Mouse (Mus musculus) monocyte, adult 5-6 weeks (primary cell): ENCODE results near the gene Gucy2c. TPM values are rescaled to one million over a fixed set of nuclear protein-coding genes. Genes with fewer than 3 reads are reported as not detected.

Source experiments
- total RNA-seq: library from RNA; stranded (forward); fragments of 200-1000, 200-491, 200-594 nt; gene quantifications from 3 replicates; pipeline ENCODE4 v1.2.3, GENCODE M21; 2017

Gene Gucy2c
- total RNA-seq, 1 experiment from 2014 or later, result not detected

Other genes starting within 250 kb of the Gucy2c start
- 233 to 370 TPM (median 331 TPM) in 3 replicates for gene Plbd1, start 119.8 kb downstream of the Gucy2c start, total RNA-seq
- gene Hist4h4, start 22.6 kb upstream of the Gucy2c start, total RNA-seq, result 2.3 to 11.2 TPM (median 4.9 TPM) in 3 replicates
- gene H2afj, start 26.5 kb upstream of the Gucy2c start, total RNA-seq, result 54.2 to 78.4 TPM (median 59.5 TPM) in 3 replicates
- 0.96 to 3.7 TPM (median 2.5 TPM) in 3 replicates for gene BC049715, start 45.9 kb upstream of the Gucy2c start, total RNA-seq
- gene Wbp11, start 46.5 kb upstream of the Gucy2c start, total RNA-seq, result 46.3 to 120 TPM (median 81.0 TPM) in 3 replicates
- 0.49 TPM in 1 of 3 replicates, not detected in the others for gene Smco3, start 53.7 kb upstream of the Gucy2c start, total RNA-seq
- gene Art4, start 76.0 kb upstream of the Gucy2c start, total RNA-seq, result not detected in 3 replicates
- gene Mgp, start 94.1 kb upstream of the Gucy2c start, total RNA-seq, result not detected in 3 replicates
- gene Erp27, start 140.4 kb upstream of the Gucy2c start, total RNA-seq, result 3.7 to 8.5 TPM (median 5.7 TPM) in 3 replicates
- 0.10 TPM in 1 of 3 replicates, not detected in the others for gene Pde6h, start 142.1 kb upstream of the Gucy2c start, total RNA-seq
- gene Arhgdib, start 160.1 kb upstream of the Gucy2c start, total RNA-seq, result 977 to 1,211 TPM (median 1,012 TPM) in 3 replicates